Mouse (Mus musculus) testis, adult 10 weeks (tissue): ENCODE data around the gene Astl. TPM values are rescaled to one million over a fixed set of nuclear protein-coding genes. Genes with fewer than 3 reads are reported as not detected.

ENCODE experiments used
- polyA plus RNA-seq: library from polyadenylated mRNA; stranded (reverse); fragments of 350-450 nt; fragmentation: Illumina TruSeq; extraction: RNeasy Lipid Tissue Mini Kit (QIAGEN cat#74804); gene quantifications from one replicate; pipeline ENCODE4 v1.2.3, GENCODE M21; 2014; ENCODE audit warnings: low read depth, low replicate concordance

Astl gene
- polyA plus RNA-seq: not detected

GRCm38 (mm10) chr2:127338416-127338815 is at the start of gene Astl:
TSS of gene Astl (plus strand) at chr2:127338639.

GRCm38 (mm10) chr2:127335767-127336496 is 2.5 kb upstream of the Astl start, which contains the start of gene Dusp2:
TSS of gene Dusp2 (plus strand) at chr2:127336159.

GRCm38 (mm10) chr2:127362459-127363281 is 24.2 kb downstream of the Astl start, which contains the start of gene Adra2b:
TSS of gene Adra2b (plus strand) at chr2:127363208.

Other genes starting within 250 kb of the Astl start
- gene Ncaph, start 204.7 kb upstream of the Astl start, polyA plus RNA-seq: 29.8 TPM
- 1.6 TPM for gene Itpripl1, start 195.2 kb upstream of the Astl start, polyA plus RNA-seq
- 23.4 TPM for gene 1810024B03Rik, start 130.4 kb upstream of the Astl start, polyA plus RNA-seq
- 42.7 TPM for gene Snrnp200, start 130.3 kb upstream of the Astl start, polyA plus RNA-seq
- gene Ciao1, start 90.8 kb upstream of the Astl start, polyA plus RNA-seq: 7.2 TPM
- gene Tmem127, start 90.7 kb upstream of the Astl start, polyA plus RNA-seq: 31.1 TPM
- gene Stard7, start 68.4 kb upstream of the Astl start, polyA plus RNA-seq: 47.1 TPM
- 0.53 TPM for gene Dusp2, start 2.5 kb upstream of the Astl start, polyA plus RNA-seq
- gene Adra2b, start 24.6 kb downstream of the Astl start, polyA plus RNA-seq: 0.13 TPM
- gene Gpat2, start 86.6 kb downstream of the Astl start, polyA plus RNA-seq: 3.8 TPM
- 13.6 TPM for gene Fahd2a, start 105.9 kb downstream of the Astl start, polyA plus RNA-seq
- gene Kcnip3, start 183.5 kb downstream of the Astl start, polyA plus RNA-seq: 0.73 TPM
- gene Prom2, start 202.8 kb downstream of the Astl start, polyA plus RNA-seq: 0.17 TPM
- 7.4 TPM for gene Zfp661, start 248.5 kb downstream of the Astl start, polyA plus RNA-seq
- 11.0 TPM for gene Mrps5, start 248.6 kb downstream of the Astl start, polyA plus RNA-seq